Mouse (Mus musculus) cerebellum, postnatal 25 days (tissue): Measurements from ENCODE around the gene Cln3.

ENCODE experiments used
- DNase-seq, 2 experiments: peaks; one replicate each; pipeline ENCODE4 v3.0.0; 2021; ENCODE audit warnings: mixed read lengths in 2 of 2

The Cln3 gene

GRCm38 (mm10) chr7:126594862-126595561 is 9.4 kb upstream of the Cln3 start, which contains the start of gene Il27:
Il27 (minus strand) TSS chr7:126594941.
- no peak for DNase-seq

- DNase-seq: peak; percentile 38 to 63
These were observed 2.2 kb upstream of the Cln3 start for GRCm38 (mm10) chr7:126587779-126588178.

GRCm38 (mm10) chr7:126586839-126587238 is 1.2 kb upstream of the Cln3 start:
- no peak for DNase-seq

- no peak for DNase-seq
These were observed 1.1 kb downstream of the Cln3 start, which contains the start of gene Apobr for GRCm38 (mm10) chr7:126584506-126584977. Apobr (plus strand) TSS chr7:126584942.

- DNase-seq: no peak
These were observed 1.9 kb downstream of the Cln3 start for GRCm38 (mm10) chr7:126583761-126584160.

- peak; percentile 89 to 93 for DNase-seq
These were observed 2.3 kb downstream of the Cln3 start for GRCm38 (mm10) chr7:126583251-126583709.

- DNase-seq: peak in 1 of 2 experiments; percentile 57
These were observed 2.9 kb downstream of the Cln3 start for GRCm38 (mm10) chr7:126582759-126583158.

GRCm38 (mm10) chr7:126581661-126582060 is 4.0 kb downstream of the Cln3 start:
- no peak for DNase-seq

- DNase-seq: peak; percentile 41 to 66
These were observed 6.4 kb downstream of the Cln3 start for GRCm38 (mm10) chr7:126579172-126579571.

GRCm38 (mm10) chr7:126576946-126577345 is 8.7 kb downstream of the Cln3 start:
- peak; percentile 23 to 55 for DNase-seq

- DNase-seq: peak; percentile 86 to 89
These were observed 19.4 kb downstream of the Cln3 start, which contains the start of gene Eif3c for GRCm38 (mm10) chr7:126566094-126566765. Eif3c (minus strand) TSS chr7:126566411.

- no peak for DNase-seq
These were observed 19.9 kb downstream of the Cln3 start for GRCm38 (mm10) chr7:126565693-126566092.

- no peak for DNase-seq
These were observed 29.0 kb downstream of the Cln3 start for GRCm38 (mm10) chr7:126556635-126557034.

- no peak for DNase-seq
These were observed 30.8 kb downstream of the Cln3 start for GRCm38 (mm10) chr7:126554796-126555195.

- no peak for DNase-seq
These were observed 40.0 kb downstream of the Cln3 start for GRCm38 (mm10) chr7:126545631-126546030.

- no peak for DNase-seq
These were observed 44.0 kb downstream of the Cln3 start for GRCm38 (mm10) chr7:126541661-126542060.

- peak in 1 of 2 experiments; percentile 34 for DNase-seq
These were observed 47.6 kb downstream of the Cln3 start for GRCm38 (mm10) chr7:126537820-126538585.

GRCm38 (mm10) chr7:126536466-126536865 is 49.2 kb downstream of the Cln3 start:
- DNase-seq: no peak

GRCm38 (mm10) chr7:126535766-126536165 is 49.9 kb downstream of the Cln3 start:
- peak; percentile 22 to 43 for DNase-seq

- no peak for DNase-seq
These were observed 52.2 kb downstream of the Cln3 start for GRCm38 (mm10) chr7:126533434-126533833.

GRCm38 (mm10) chr7:126528166-126528577 is 57.4 kb downstream of the Cln3 start:
- peak; percentile 17 to 40 for DNase-seq

- no peak for DNase-seq
These were observed 62.3 kb downstream of the Cln3 start for GRCm38 (mm10) chr7:126523316-126523715.
